Mouse (Mus musculus): Measurements from ENCODE around the gene Arhgef3. TPM values are rescaled to one million over a fixed set of nuclear protein-coding genes. Genes with fewer than 3 reads are reported as not detected.

Gene Arhgef3
- polyA plus RNA-seq, 1 experiment from 2014 or later: 15.6 TPM

GRCm38 (mm10) chr14:27325537-27325936 lies 210.8 kb downstream of the Arhgef3 start:
- ATAC-seq (replicated peaks; ENCODE audit: low FRiP score, low TSS enrichment, low read depth) (no peak), DNase-seq (ENCODE audit: low spot score) (no peak)
- Histone ChIP-seq H3K9me3 (ENCODE audit: control insufficient read depth, low read length) (no peaks in the 10 kb centered on the region), H3K9ac (ENCODE audit: low read length) (no peak overlapping the region), H3K27me3 (replicated peaks; ENCODE audit: control insufficient read depth, insufficient read depth, low read length) (no peaks in the 10 kb centered on the region), H3K4me2 (ENCODE audit: low read length) (no peak overlapping the region), H3K4me3 (ENCODE audit: low read depth, low read length) (no peak overlapping the region), H3K27ac (ENCODE audit: low read depth) (no peak overlapping the region), H3K4me1 (replicated peaks; ENCODE audit: control insufficient read depth, insufficient read depth, low read length) (no peaks in the 10 kb centered on the region), H3K36me3 (ENCODE audit: control insufficient read depth, insufficient read depth, low read length) (no peaks in the 10 kb centered on the region)
- 67% methylated on average over 6 of the region's 6 CpGs for WGBS

GRCm38 (mm10) chr14:27327862-27328261 lies 213.2 kb downstream of the Arhgef3 start:
- no peaks in the 10 kb centered on the region for H3K9me3 ChIP-seq (ENCODE audit: control insufficient read depth, low read length)
- DNase-seq (ENCODE audit: low spot score) (no peak), ATAC-seq (replicated peaks; ENCODE audit: low FRiP score, low TSS enrichment, low read depth) (no peak)
- no peaks in the 10 kb centered on the region for H3K27me3 ChIP-seq (replicated peaks; ENCODE audit: control insufficient read depth, insufficient read depth, low read length)
- H3K36me3 ChIP-seq (ENCODE audit: control insufficient read depth, insufficient read depth, low read length): no peaks in the 10 kb centered on the region
- no peak overlapping the region for H3K27ac ChIP-seq (ENCODE audit: low read depth)
- WGBS: 55% methylated on average over 3 of the region's 3 CpGs
- no peak overlapping the region for H3K4me3 ChIP-seq (ENCODE audit: low read depth, low read length)
- H3K4me1 ChIP-seq (replicated peaks; ENCODE audit: control insufficient read depth, insufficient read depth, low read length): 0 out of 2 replicates have a peak, but pooled peaks cover 4% of the 10 kb centered on the region
- no peak overlapping the region for H3K4me2 ChIP-seq (ENCODE audit: low read length)
- no peak overlapping the region for H3K9ac ChIP-seq (ENCODE audit: low read length)

GRCm38 (mm10) chr14:27328952-27329351 lies 214.3 kb downstream of the Arhgef3 start:
- WGBS: 88% methylated on average over 3 of the region's 3 CpGs

GRCm38 (mm10) chr14:27331490-27332035 lies 216.9 kb downstream of the Arhgef3 start:
- H3K4me3 ChIP-seq (ENCODE audit: low read depth, low read length): no peak overlapping the region
- H3K27ac ChIP-seq (ENCODE audit: low read depth): no peak overlapping the region
- no peaks in the 10 kb centered on the region for H3K36me3 ChIP-seq (ENCODE audit: control insufficient read depth, insufficient read depth, low read length)
- H3K4me1 ChIP-seq (replicated peaks; ENCODE audit: control insufficient read depth, insufficient read depth, low read length): peaks cover 6% of the 10 kb centered on the region; the same call in 1 of the 2 replicates
- WGBS: 66% methylated on average over 10 of the region's 10 CpGs
- no peak overlapping the region for H3K9ac ChIP-seq (ENCODE audit: low read length)
- peaks cover 2% of the 10 kb centered on the region; the same call in 1 of the 2 replicates for H3K27me3 ChIP-seq (replicated peaks; ENCODE audit: control insufficient read depth, insufficient read depth, low read length)
- DNase-seq (ENCODE audit: low spot score) (no peak), ATAC-seq (replicated peaks; ENCODE audit: low FRiP score, low TSS enrichment, low read depth) (no peak)
- no peaks in the 10 kb centered on the region for H3K9me3 ChIP-seq (ENCODE audit: control insufficient read depth, low read length)
- H3K4me2 ChIP-seq (ENCODE audit: low read length): no peak overlapping the region

More at GRCm38 (mm10) chr14:27328952-27329351, 214.3 kb downstream of the Arhgef3 start:
- Histone ChIP-seq H3K9ac (ENCODE audit: low read length) (no peak overlapping the region), H3K27ac (ENCODE audit: low read depth) (no peak overlapping the region), H3K4me2 (ENCODE audit: low read length) (no peak overlapping the region), H3K9me3 (ENCODE audit: control insufficient read depth, low read length) (no peaks in the 10 kb centered on the region), H3K36me3 (ENCODE audit: control insufficient read depth, insufficient read depth, low read length) (no peaks in the 10 kb centered on the region), H3K4me3 (ENCODE audit: low read depth, low read length) (no peak overlapping the region), H3K27me3 (replicated peaks; ENCODE audit: control insufficient read depth, insufficient read depth, low read length) (no peaks in the 10 kb centered on the region), H3K4me1 (replicated peaks; ENCODE audit: control insufficient read depth, insufficient read depth, low read length) (0 out of 2 replicates have a peak, but pooled peaks cover 4% of the 10 kb centered on the region)
- DNase-seq (ENCODE audit: low spot score) (no peak), ATAC-seq (replicated peaks; ENCODE audit: low FRiP score, low TSS enrichment, low read depth) (no peak)

GRCm38 (mm10) chr14:27332359-27332987 lies 217.8 kb downstream of the Arhgef3 start:
- Histone ChIP-seq H3K27ac (ENCODE audit: low read depth) (no peak overlapping the region), H3K27me3 (replicated peaks; ENCODE audit: control insufficient read depth, insufficient read depth, low read length) (peaks cover 5% of the 10 kb centered on the region; the same call in 1 of the 2 replicates), H3K9ac (ENCODE audit: low read length) (no peak overlapping the region), H3K4me1 (replicated peaks; ENCODE audit: control insufficient read depth, insufficient read depth, low read length) (peaks cover 7% of the 10 kb centered on the region; the same call in 1 of the 2 replicates), H3K9me3 (ENCODE audit: control insufficient read depth, low read length) (no peaks in the 10 kb centered on the region), H3K4me3 (ENCODE audit: low read depth, low read length) (no peak overlapping the region), H3K4me2 (ENCODE audit: low read length) (no peak overlapping the region), H3K36me3 (ENCODE audit: control insufficient read depth, insufficient read depth, low read length) (no peaks in the 10 kb centered on the region)
- no peak for ATAC-seq (replicated peaks; ENCODE audit: low FRiP score, low TSS enrichment, low read depth)
- DNase-seq (ENCODE audit: low spot score): no peak
- 52% methylated on average over 4 of the region's 4 CpGs for WGBS

GRCm38 (mm10) chr14:27335331-27336207 lies 220.9 kb downstream of the Arhgef3 start:
- Histone ChIP-seq H3K4me2 (ENCODE audit: low read length) (peak overlapping the region; percentile 100), H3K27ac (ENCODE audit: low read depth) (no peak overlapping the region), H3K27me3 (replicated peaks; ENCODE audit: control insufficient read depth, insufficient read depth, low read length) (peaks cover 5% of the 10 kb centered on the region; the same call in 1 of the 2 replicates), H3K9ac (ENCODE audit: low read length) (peak overlapping the region; percentile 34), H3K4me3 (ENCODE audit: low read depth, low read length) (peak overlapping the region; percentile 52), H3K4me1 (replicated peaks; ENCODE audit: control insufficient read depth, insufficient read depth, low read length) (peaks cover 7% of the 10 kb centered on the region; the same call in 1 of the 2 replicates), H3K36me3 (ENCODE audit: control insufficient read depth, insufficient read depth, low read length) (no peaks in the 10 kb centered on the region), H3K9me3 (ENCODE audit: control insufficient read depth, low read length) (no peaks in the 10 kb centered on the region)
- WGBS: 3% methylated on average over 37 of the region's 37 CpGs
- ATAC-seq (replicated peaks; ENCODE audit: low FRiP score, low TSS enrichment, low read depth): peak; percentile 90
- DNase-seq (ENCODE audit: low spot score): peak; percentile 90

- DNase-seq (ENCODE audit: low spot score) (peak; percentile 69), ATAC-seq (replicated peaks; ENCODE audit: low FRiP score, low TSS enrichment, low read depth) (peak; percentile 51)
- peak overlapping the region; percentile 100 for H3K4me2 ChIP-seq (ENCODE audit: low read length)
- H3K36me3 ChIP-seq (ENCODE audit: control insufficient read depth, insufficient read depth, low read length): no peaks in the 10 kb centered on the region
- H3K4me3 ChIP-seq (ENCODE audit: low read depth, low read length): peak overlapping the region; percentile 52
- H3K27ac ChIP-seq (ENCODE audit: low read depth): no peak overlapping the region
- WGBS: 3% methylated on average over 34 of the region's 34 CpGs
- H3K9ac ChIP-seq (ENCODE audit: low read length): peak overlapping the region; percentile 28
- H3K9me3 ChIP-seq (ENCODE audit: control insufficient read depth, low read length): no peaks in the 10 kb centered on the region
- H3K4me1 ChIP-seq (replicated peaks; ENCODE audit: control insufficient read depth, insufficient read depth, low read length): peaks cover 9% of the 10 kb centered on the region
- peaks cover 5% of the 10 kb centered on the region; the same call in 1 of the 2 replicates for H3K27me3 ChIP-seq (replicated peaks; ENCODE audit: control insufficient read depth, insufficient read depth, low read length)
Measured at GRCm38 (mm10) chr14:27336208-27337114, 221.8 kb downstream of the Arhgef3 start.

- peaks cover 8% of the 10 kb centered on the region for H3K4me1 ChIP-seq (replicated peaks; ENCODE audit: control insufficient read depth, insufficient read depth, low read length)
- 60% methylated on average over 6 of the region's 6 CpGs for WGBS
- H3K36me3 ChIP-seq (ENCODE audit: control insufficient read depth, insufficient read depth, low read length): no peaks in the 10 kb centered on the region
- H3K4me2 ChIP-seq (ENCODE audit: low read length): peak overlapping the region; percentile 100
- DNase-seq (ENCODE audit: low spot score): no peak
- H3K27me3 ChIP-seq (replicated peaks; ENCODE audit: control insufficient read depth, insufficient read depth, low read length): peaks cover 5% of the 10 kb centered on the region; the same call in 1 of the 2 replicates
- H3K9me3 ChIP-seq (ENCODE audit: control insufficient read depth, low read length): no peaks in the 10 kb centered on the region
- ATAC-seq (replicated peaks; ENCODE audit: low FRiP score, low TSS enrichment, low read depth): no peak
- H3K9ac ChIP-seq (ENCODE audit: low read length): no peak overlapping the region
- H3K4me3 ChIP-seq (ENCODE audit: low read depth, low read length): peak overlapping the region; percentile 52
- H3K27ac ChIP-seq (ENCODE audit: low read depth): no peak overlapping the region
Measured at GRCm38 (mm10) chr14:27337156-27337555, 222.5 kb downstream of the Arhgef3 start.

All from intestine, embryonic 14.5 days (tissue).